Mouse (Mus musculus): ENCODE measurements at regions not wholly inside any gene's neighbourhood (a gene's known extent, or its start where the extent isn't known, plus 50 kb on each side); places are given as distances from the start of the nearest gene placed in this dataset.

DNA sequence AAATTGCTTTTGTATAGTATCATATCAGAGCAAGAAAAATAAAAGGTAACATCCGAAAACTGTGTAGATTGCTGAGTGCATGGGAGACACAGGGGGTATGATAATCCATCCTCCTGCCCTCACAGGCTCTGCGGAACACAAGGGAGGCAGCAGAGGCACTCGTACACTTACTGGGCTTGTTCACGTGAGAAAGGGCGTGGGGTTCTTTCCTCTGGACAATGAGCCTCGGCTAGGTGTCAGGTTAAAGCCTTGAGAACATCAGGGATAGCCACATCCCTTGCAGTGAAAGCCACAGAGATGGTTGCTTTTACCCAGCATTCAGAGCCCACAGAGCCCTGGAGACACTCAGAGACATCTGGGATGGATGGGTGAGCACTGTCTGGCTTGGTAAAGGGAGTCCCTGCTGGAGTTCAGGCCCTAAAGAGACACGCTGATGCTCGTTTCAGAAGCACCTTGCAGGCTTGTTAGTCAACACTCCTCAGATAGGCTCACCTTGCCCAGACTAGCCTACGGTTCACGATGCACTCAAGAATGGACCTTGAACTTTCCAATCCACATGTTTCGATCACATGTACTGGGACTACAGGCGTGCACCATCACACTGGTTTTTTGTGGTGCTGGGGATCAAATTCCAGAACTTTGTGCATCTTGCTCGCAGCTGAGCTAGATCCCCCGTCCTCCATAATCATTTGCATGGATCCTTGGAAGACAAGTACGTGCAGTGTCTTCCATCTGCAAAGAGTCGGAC lies 83.5 kb upstream of the Spin1 start:
- DNase-seq: no peak

DNA sequence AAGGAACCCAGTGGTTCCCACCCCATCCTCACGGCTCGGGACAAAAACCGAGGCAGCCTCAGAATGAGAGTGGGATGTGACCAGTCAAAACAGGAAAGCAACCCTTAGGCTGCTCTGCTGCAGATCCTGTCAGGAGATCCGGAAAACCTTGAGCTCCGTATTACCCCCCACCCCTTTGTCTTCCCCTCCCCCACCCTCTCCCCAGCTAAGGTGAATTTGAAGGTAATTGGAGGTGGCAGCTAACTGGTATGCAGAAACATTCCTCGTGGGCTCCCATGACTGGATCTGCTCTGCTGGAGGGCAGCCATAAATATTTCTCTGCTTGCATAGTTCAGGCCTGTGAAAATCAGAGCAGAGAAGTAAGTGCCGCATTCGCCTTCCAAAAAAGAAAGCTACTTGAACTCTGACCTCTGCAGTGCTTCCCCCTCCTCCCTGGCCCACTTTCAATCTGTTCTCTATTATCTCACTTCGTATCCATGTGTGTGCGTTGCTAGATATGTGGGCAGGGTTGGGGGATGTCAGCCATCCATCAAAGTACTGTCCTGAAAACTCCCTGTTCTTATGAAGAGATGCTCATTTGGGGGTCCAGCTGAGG lies 82.9 kb upstream of the Spin1 start:
- DNase-seq: no peak

DNA sequence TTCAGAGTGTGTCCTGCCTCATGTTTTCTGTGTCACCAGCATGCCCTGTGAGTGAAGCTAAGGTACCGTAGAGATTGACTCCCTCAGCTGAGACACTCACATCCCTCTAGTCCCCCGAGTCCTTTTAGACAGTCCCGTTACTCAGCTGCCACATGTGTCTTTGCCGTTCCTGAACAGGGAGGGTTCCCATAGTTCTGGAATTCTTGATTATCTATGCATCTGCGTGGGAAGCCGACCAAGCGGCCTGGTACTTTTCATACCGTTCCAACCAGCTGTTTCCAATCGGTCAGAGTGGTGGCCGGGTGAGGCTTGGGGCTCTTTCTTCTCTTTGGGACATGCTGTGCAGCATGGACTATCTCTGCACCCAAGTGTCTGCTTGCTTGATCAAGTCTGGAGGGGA lies 82.3 kb upstream of the Spin1 start:
- no peak for DNase-seq

GRCm38 (mm10) chr13:51022401-51023250 lies 78.1 kb upstream of the Spin1 start:
- DNase-seq: no peak

GRCm38 (mm10) chr13:51023271-51023670 lies 77.4 kb upstream of the Spin1 start:
- no peak for DNase-seq

DNA sequence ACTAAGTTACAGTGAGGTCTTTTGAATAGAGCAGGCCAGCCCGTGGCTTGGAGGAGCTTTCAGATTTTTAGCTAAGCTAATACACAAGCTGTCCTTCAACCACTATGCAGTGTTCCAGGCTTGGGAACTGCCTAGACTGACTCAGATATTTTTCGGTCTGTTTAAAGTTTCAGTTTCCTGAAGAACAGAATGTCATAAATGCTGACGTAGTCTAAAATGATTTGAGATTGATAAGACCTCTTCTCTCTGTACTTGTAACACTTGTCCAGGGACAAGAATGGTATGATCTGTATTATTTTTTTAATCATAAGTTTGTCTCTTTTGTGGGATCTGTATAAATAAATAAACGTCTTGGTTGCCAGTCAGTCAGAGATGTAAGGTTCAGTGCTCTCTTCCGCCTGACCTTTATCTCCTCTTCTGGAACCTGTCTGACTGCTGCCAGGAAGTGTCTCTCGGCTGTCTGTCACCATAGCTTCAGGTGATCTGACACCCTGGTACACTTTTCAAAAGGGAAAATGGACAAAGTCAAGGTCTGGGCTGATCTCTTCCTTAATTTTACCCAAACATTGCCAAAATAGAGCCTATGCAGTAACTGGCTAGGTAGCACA lies 74.3 kb upstream of the Spin1 start:
- DNase-seq: no peak

GRCm38 (mm10) chr13:51037850-51038450 lies 62.7 kb upstream of the Spin1 start:
- DNase-seq: no peak

DNA sequence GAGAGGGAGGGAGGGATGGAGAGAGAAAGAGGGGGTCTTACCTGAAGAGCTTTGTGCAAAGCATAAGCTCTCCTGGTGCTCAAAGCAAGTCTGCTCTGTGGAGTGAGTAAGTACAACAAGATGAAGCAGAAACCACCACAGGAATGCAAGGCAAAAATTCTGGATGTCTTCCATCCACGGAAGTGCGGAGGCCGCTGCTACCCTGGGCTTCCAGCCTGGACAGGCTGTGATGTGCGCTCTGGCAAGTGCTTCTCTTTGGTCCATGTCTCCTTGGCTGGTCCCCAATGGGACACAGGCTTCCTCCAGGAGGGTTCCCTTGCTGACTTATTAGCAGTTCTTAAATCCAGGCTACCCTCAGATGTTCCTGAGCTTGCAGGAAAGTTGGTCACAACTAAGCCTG lies 61.7 kb upstream of the Spin1 start:
- no peak for DNase-seq

DNA sequence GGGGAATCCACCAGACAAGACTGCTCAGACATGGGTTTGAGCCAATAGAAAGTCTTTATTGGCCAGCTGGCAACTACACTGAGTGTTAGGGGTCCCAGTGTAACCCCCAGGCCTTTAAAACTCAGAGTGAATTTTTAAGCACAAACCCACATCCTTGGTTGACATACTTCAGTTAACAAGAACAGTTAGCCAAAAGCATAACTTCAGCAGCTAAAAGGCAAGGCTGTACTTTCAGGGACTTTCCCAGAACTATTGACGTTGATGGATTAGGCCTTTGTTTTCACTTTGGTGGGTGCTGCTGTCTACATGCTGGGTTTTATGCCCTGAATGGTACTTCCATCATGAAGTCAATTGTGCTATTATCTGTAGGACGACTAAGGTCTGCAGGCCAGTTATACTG lies 59.6 kb upstream of the Spin1 start:
- no peak for DNase-seq

- DNase-seq: no peak
These were observed 57.7 kb upstream of the Spin1 start for GRCm38 (mm10) chr13:51042881-51043402.
